Mouse (Mus musculus) neural tube, embryonic 13.5 days (tissue): ENCODE measurements around the gene Tldc1. TPM values are rescaled to one million over a fixed set of nuclear protein-coding genes. Genes with fewer than 3 reads are reported as not detected.

Experiments
- ATAC-seq: fragments of 200-750 bp; cut with Nextera tagmentation; 2 replicates; pipeline ENCODE4 v1.8.0; 2017; ENCODE audit warnings: low read depth, mild to moderate bottlenecking, moderate TSS enrichment, moderate library complexity
- H3K27ac ChIP-seq: fragments of 300-500 bp; sonication (generic); replicated peaks from 2 replicates; pipeline ENCODE4 v1.5.1; 2015; ENCODE audit warnings: moderate library complexity, mild to moderate bottlenecking, inconsistent platforms
- H3K27me3 ChIP-seq: fragments of 300-500 bp; sonication (generic); 2 replicates; pipeline ENCODE4 v1.6.1; 2015; ENCODE audit warnings: mild to moderate bottlenecking, inconsistent platforms
- H3K36me3 ChIP-seq: fragments of 300-500 bp; sonication (generic); 2 replicates; pipeline ENCODE4 v1.6.1; 2015; ENCODE audit warnings: mild to moderate bottlenecking, inconsistent platforms
- H3K4me1 ChIP-seq: fragments of 300-500 bp; sonication (generic); replicated peaks from 2 replicates; pipeline ENCODE4 v1.6.1; 2015; ENCODE audit warnings: inconsistent platforms
- H3K4me2 ChIP-seq: fragments of 300-500 bp; sonication (generic); 2 replicates; pipeline ENCODE4 v1.6.1; 2015; ENCODE audit warnings: inconsistent platforms, mild to moderate bottlenecking, moderate library complexity
- H3K4me3 ChIP-seq: fragments of 300-500 bp; sonication (generic); 2 replicates; pipeline ENCODE4 v1.5.1; 2015; ENCODE audit warnings: mild to moderate bottlenecking, inconsistent platforms
- H3K9ac ChIP-seq: fragments of 300-500 bp; sonication (generic); 2 replicates; pipeline ENCODE4 v1.6.1; 2015; ENCODE audit warnings: moderate library complexity, mild to moderate bottlenecking, inconsistent platforms
- H3K9me3 ChIP-seq: fragments of 300-500 bp; sonication (generic); 2 replicates; pipeline ENCODE4 v1.6.1; 2016; ENCODE audit warnings: inconsistent platforms
- WGBS: fragments of 180-500 bp; shearing (Covaris S2); methylation state at CpG from one replicate; pipeline ENCODE4 v1.1.7; 2015; 5-methylcytosine and 5-hydroxymethylcytosine counted together
- polyA plus RNA-seq: library from polyadenylated mRNA; unstranded; fragments of >200 nt; fragmentation: Nextera tagmentation; extraction: Ambion mirVana; gene quantifications from 2 replicates; pipeline ENCODE4 v1.2.1, GENCODE M21; 2015

Tldc1 gene
- polyA plus RNA-seq, 1 experiment from 2014 or later: 14.6 TPM

DNA sequence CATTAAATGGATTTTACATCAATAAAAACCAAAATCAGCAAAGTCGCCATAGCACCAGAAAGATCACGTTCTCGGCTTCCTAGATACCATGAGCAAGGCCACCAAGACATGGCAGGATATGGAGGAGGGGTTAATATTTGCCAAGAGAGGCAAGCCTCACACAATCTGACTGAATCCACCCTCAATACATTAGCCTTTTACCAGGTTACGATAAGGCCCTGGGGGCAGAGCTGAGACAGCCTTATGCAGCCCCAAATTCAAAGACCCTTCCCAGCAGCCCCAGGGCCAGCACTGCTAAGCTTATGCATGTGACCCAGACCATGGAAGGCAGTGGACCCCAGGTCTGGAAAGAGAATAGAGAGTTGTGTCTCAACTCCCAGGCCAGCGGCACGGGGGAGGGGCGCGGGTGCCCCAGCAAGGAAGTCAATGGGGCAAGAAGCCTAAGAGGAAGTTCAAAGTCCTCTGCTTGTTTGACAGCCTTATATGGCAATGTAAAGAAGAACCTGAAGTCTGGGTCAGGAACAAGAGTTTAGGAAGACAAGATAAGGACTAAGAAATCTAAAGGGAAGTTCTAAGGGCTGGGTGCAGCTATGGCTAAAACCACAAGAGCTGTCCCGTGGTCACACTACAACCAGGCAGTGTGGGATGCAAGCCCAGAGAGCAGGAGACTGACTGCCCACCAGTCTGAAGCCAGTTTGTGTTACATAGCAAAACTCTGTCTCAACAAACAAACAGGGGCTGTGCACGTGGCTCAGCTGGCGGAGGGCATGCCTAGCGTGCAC is 34.6 kb upstream of the Tldc1 start:
- no peaks in the 10 kb centered on the region for H3K27me3 ChIP-seq
- H3K9ac ChIP-seq: no peak overlapping the region
- no peak for ATAC-seq
- 77% methylated on average over 12 of the region's 12 CpGs for WGBS
- peaks cover 69% of the 10 kb centered on the region for H3K4me1 ChIP-seq
- H3K4me2 ChIP-seq: no peak overlapping the region
- no peaks in the 10 kb centered on the region for H3K9me3 ChIP-seq
- 0 out of 2 replicates have a peak overlapping the region, but pooled peaks have one; percentile 33 for H3K27ac ChIP-seq
- no peak overlapping the region for H3K4me3 ChIP-seq
- H3K36me3 ChIP-seq: peaks cover 26% of the 10 kb centered on the region; the same call in 1 of the 2 replicates

DNA sequence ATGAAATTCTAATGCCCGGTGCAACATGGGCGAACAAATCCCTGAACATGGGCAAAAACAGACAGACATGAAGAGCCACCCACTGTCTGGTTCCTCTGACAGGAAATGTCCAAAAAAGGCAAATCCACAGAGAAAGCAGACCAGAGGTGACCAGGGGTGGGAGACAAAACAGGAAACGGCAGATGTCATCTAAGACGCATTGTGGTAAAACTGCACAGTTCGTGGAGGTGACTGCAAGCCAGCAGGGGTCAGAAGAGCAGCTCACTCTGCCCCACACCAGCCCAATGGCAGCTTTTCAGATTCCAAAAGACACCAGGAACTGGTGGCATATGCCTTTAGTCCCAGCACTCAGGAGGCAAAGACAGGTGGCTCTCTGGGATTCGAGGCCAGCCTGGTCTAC is 33.7 kb upstream of the Tldc1 start:
- Histone ChIP-seq H3K9ac (no peak overlapping the region), H3K27ac (0 out of 2 replicates have a peak overlapping the region, but pooled peaks have one; percentile 73), H3K4me1 (peaks cover 68% of the 10 kb centered on the region), H3K4me2 (no peak overlapping the region), H3K36me3 (peaks cover 32% of the 10 kb centered on the region; the same call in 1 of the 2 replicates), H3K9me3 (no peaks in the 10 kb centered on the region), H3K4me3 (no peak overlapping the region), H3K27me3 (no peaks in the 10 kb centered on the region)
- ATAC-seq: no peak
- 58% methylated on average over 6 of the region's 6 CpGs for whole genome bisulfite sequencing

DNA sequence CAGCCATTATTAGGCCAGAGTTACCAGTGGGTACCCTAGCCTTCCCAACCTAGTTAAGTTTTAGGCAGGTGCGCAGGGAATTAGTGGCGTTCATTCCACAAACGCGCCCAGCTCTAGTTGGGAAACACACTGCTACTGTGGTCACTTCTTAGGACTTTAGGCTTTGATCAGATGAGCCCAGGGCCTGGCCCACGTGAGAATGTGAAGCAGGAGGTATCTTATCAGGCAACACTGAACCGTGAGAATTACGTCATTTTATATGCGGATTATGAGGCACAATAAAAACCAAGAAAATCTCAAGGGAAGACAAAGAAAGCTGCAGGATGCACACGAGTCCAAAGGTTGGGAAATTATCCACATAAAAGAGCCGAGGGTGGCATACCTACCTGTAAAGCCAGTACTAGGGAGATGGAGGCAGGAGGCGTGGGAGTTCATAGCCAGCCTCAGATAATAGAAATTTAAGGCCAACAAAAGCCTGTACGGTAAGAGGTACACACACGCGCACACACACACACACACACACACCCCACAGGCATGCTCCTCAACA is 32.8 kb upstream of the Tldc1 start:
- H3K36me3 ChIP-seq: peaks cover 29% of the 10 kb centered on the region; the same call in 1 of the 2 replicates
- 73% methylated on average over 14 of the region's 14 CpGs for WGBS
- H3K27me3 ChIP-seq: no peaks in the 10 kb centered on the region
- peak overlapping the region; percentile 73 for H3K27ac ChIP-seq
- no peaks in the 10 kb centered on the region for H3K9me3 ChIP-seq
- no peak overlapping the region for H3K4me2 ChIP-seq
- no peak for ATAC-seq
- peaks cover 70% of the 10 kb centered on the region for H3K4me1 ChIP-seq
- H3K9ac ChIP-seq: no peak overlapping the region
- H3K4me3 ChIP-seq: no peak overlapping the region

DNA sequence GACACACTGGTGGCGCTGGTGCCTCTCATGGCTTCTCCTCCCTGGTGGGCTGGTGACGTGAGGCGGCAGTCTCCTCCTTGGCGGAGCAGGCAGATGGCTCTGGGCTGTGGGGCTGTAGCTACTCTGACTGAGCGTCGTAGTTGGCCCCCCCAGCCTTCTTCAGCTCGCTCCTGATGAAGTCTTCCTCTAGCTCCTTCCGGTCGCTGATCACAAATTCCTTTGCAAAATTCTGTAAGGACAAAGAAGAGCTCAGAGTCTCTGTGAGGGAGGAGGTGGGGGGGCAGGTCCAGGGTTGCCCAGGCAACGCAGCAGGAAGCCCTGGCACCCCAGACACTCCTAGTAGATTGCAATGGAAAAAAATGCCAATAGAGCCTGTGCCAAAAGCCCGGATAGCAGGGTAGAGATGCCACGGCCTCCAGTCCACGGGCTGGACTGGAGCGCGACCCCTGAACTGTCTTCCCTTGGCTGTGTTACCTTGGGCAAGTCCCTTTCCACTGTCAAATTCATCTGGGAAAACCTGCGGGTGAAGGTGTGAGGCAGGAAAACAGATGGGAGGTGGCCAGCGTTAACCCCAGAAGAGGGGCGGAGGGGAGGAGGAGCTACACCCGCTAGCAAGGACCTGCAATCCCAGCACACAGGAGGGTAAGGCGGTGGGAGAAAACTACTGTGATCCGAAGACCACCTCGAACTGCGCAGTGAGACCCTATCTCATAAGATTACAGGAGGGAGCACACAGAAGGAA is 32.1 kb upstream of the Tldc1 start:
- Histone ChIP-seq H3K9ac (0 out of 2 replicates have a peak overlapping the region, but pooled peaks have one; percentile 8), H3K27ac (peak overlapping the region; percentile 73), H3K9me3 (no peaks in the 10 kb centered on the region), H3K27me3 (no peaks in the 10 kb centered on the region), H3K4me3 (no peak overlapping the region), H3K4me2 (no peak overlapping the region), H3K36me3 (peaks cover 28% of the 10 kb centered on the region; the same call in 1 of the 2 replicates), H3K4me1 (peaks cover 77% of the 10 kb centered on the region)
- WGBS: 50% methylated on average over 23 of the region's 23 CpGs
- peak; percentile 64; the same call in 1 of the 2 replicates for ATAC-seq

DNA sequence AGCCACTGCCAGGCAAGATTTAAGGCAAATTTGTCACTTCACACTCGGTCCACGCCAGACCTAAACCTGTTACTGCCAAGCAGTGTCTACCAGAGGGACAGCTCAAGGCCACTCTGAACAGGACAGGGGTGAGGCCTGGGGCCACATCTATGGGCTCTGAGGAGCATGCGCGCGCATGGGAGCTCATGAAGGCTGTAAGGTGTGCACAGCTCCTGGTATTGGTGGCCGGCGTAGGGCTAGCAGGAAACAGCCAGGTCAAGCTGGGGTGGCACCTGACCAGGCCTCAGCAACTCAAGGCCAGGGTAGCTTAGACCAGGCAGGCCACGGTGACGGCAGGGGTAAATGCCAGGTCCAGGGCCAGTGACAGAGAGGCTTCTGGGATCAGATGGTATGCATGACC is 31.4 kb upstream of the Tldc1 start:
- Histone ChIP-seq H3K9me3 (no peaks in the 10 kb centered on the region), H3K27me3 (no peaks in the 10 kb centered on the region), H3K4me3 (no peak overlapping the region), H3K36me3 (peaks cover 24% of the 10 kb centered on the region; the same call in 1 of the 2 replicates), H3K9ac (0 out of 2 replicates have a peak overlapping the region, but pooled peaks have one; percentile 8), H3K27ac (peak overlapping the region; percentile 73), H3K4me1 (peaks cover 78% of the 10 kb centered on the region), H3K4me2 (no peak overlapping the region)
- 89% methylated on average over 9 of the region's 9 CpGs for WGBS
- peak; percentile 13; the same call in 1 of the 2 replicates for ATAC-seq

DNA sequence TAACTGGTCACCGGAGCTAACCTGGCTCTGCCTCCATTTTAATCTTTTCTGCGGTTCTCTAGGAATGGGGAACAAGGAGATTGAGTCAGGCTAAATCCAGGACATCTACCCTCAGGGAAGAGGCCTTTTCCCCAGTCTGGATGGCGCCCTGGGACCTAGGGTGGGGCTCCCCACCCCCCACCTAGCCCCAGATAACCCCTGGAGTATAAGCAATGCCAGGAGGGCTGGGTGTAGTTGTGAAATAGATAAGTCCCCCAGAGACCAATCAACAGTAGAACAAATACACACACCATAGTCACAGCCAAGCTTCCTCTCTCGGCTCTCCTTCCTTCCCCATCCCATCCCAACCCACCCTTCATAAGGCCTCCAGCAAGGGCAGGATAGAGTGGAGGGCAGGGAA is 29.5 kb upstream of the Tldc1 start:
- H3K4me2 ChIP-seq: no peak overlapping the region
- H3K27ac ChIP-seq: no peak overlapping the region
- H3K36me3 ChIP-seq: peaks cover 24% of the 10 kb centered on the region; the same call in 1 of the 2 replicates
- peaks cover 59% of the 10 kb centered on the region for H3K4me1 ChIP-seq
- H3K27me3 ChIP-seq: no peaks in the 10 kb centered on the region
- no peak for ATAC-seq
- no peak overlapping the region for H3K4me3 ChIP-seq
- H3K9ac ChIP-seq: no peak overlapping the region
- 83% methylated on average over 4 of the region's 4 CpGs for WGBS
- H3K9me3 ChIP-seq: no peaks in the 10 kb centered on the region

DNA sequence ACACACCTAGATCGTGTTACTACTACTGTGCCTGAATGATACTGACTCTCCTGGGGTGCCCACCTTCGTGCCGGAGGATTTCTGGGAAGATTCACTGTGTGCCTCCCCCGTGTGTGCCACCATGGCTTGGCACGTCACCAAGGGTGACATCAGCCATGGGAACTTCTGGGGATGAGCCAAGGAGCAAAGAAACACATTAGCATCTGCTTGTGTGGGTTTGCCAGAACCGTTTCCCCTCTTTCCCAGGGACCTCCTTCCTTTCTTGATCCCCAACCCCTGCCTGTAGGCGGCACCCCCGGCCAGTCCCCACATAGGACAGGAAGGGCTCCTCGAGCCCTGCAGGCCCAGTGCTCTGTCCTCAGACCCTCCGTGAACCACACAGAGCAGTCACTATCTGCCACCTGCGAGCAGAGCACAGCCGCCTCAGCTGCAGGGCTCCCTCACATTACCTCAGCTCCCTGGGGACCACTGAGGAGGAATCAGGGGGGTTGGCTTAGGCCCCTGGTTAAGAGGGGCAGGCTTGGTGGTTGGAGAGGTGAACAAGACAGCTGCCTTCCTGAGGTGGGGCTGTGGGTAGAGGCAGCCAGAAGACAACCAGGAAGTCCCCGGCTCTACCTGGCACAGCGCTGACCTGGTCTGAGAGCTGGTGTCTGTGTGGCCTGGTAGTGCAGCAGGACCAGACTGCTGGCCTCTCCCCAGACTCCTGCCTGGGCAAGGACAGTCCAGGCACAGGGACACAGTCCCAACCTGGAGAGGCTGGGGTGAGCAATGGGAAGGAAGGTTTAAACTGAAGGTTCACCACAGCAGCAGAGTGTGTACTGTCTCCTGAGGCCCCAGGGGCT is 28.4 kb upstream of the Tldc1 start:
- Histone ChIP-seq H3K9me3 (no peaks in the 10 kb centered on the region), H3K4me2 (no peak overlapping the region), H3K4me1 (peaks cover 48% of the 10 kb centered on the region), H3K36me3 (peaks cover 24% of the 10 kb centered on the region; the same call in 1 of the 2 replicates), H3K27ac (peak overlapping the region; percentile 71), H3K9ac (peak overlapping the region; percentile 18; the same call in 1 of the 2 replicates), H3K27me3 (no peaks in the 10 kb centered on the region), H3K4me3 (no peak overlapping the region)
- ATAC-seq: peak; percentile 60
- 56% methylated on average over 14 of the region's 14 CpGs for WGBS

DNA sequence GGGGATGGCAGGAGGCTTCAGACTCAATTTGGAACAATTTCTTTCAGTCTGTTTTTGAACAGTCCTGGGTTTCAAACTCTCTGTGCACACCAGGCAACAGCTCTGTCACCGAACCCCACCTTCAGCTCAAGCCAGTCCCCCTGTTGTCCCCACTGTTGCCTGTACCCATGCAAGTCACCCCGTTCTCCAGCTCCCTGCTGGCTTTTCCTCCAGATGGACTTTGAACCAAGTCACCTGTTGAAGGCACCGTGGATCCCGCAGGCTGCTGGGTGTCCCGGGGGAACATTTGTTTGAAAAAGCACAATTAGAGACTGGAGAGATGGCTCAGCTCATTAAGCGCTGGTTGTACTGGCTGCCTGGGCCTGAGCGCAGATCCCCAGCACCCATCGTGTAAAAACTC is 27.1 kb upstream of the Tldc1 start:
- Histone ChIP-seq H3K27me3 (no peaks in the 10 kb centered on the region), H3K9ac (no peak overlapping the region), H3K4me2 (no peak overlapping the region), H3K27ac (peak overlapping the region; percentile 46; the same call in 1 of the 2 replicates), H3K9me3 (no peaks in the 10 kb centered on the region), H3K36me3 (peaks cover 24% of the 10 kb centered on the region; the same call in 1 of the 2 replicates), H3K4me3 (no peak overlapping the region), H3K4me1 (peaks cover 47% of the 10 kb centered on the region)
- 52% methylated on average over 8 of the region's 8 CpGs for WGBS
- ATAC-seq: no peak

DNA sequence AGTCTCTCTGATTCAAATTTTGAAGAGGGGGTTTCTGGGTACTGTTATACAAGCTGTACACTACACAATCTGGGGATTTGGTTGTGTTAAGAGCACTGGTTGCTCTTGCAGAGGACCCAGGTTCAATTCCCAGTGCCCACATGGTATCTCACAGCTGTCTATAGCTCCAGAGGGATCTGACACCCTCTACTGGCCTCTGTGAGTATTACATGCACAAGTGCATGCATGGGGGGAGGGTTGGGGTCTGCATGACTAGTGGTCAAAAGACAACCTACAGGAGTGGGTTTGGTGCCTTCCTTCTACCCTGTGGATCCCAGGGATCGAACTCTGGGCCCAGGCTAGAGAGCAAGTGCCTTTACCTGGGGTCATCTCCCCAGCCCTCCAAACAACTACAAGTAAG is 24.4 kb upstream of the Tldc1 start:
- Histone ChIP-seq H3K36me3 (peaks cover 3% of the 10 kb centered on the region; the same call in 1 of the 2 replicates), H3K27ac (no peak overlapping the region), H3K27me3 (no peaks in the 10 kb centered on the region), H3K9me3 (no peaks in the 10 kb centered on the region), H3K4me2 (no peak overlapping the region), H3K4me3 (no peak overlapping the region), H3K4me1 (peaks cover 62% of the 10 kb centered on the region), H3K9ac (no peak overlapping the region)
- no peak for ATAC-seq
- WGBS: 92% methylated on average over 1 of the region's 1 CpGs

DNA sequence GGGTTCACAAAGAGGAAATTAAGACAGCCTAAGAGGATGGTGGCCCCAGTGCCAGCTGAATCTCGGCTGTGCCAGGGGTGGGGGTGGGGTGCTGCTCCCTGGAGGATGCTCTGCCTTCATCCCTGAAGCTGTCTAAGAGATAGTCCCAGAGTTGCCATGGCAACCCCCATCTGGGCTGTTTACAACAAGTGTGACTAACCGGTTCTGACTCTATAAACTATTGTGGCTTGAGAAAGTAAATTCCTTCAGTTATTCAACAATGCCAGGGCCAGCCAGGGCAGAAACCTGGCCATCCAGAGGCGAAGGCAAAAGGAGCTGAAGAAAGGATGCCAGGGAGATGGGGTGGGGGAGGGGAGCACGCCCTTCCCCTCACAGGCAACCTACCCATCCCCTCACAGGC is 23.0 kb upstream of the Tldc1 start:
- Histone ChIP-seq H3K36me3 (no peaks in the 10 kb centered on the region), H3K27ac (peak overlapping the region; percentile 52), H3K27me3 (no peaks in the 10 kb centered on the region), H3K4me3 (no peak overlapping the region), H3K4me1 (peaks cover 53% of the 10 kb centered on the region), H3K9me3 (no peaks in the 10 kb centered on the region), H3K9ac (peak overlapping the region; percentile 35; the same call in 1 of the 2 replicates), H3K4me2 (no peak overlapping the region)
- 3% methylated on average over 4 of the region's 4 CpGs for WGBS
- no peak for ATAC-seq

DNA sequence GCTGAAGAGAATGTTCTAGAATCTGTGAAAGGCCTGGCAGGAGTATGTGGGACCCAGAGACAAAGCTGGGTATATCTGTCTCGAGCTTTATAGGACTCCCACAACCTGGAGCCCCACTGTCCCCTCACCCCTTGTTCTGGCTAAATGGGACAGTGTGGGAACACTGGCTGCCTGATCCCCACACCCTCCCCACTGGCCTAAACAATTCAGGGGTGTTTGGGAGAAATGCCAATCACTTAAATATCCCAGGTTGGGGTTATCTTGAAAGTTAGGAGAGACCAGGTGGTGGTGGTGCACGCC is 20.7 kb upstream of the Tldc1 start:
- ATAC-seq: no peak
- H3K9me3 ChIP-seq: no peaks in the 10 kb centered on the region
- peak overlapping the region; percentile 88 for H3K27ac ChIP-seq
- H3K36me3 ChIP-seq: no peaks in the 10 kb centered on the region
- peaks cover 43% of the 10 kb centered on the region for H3K4me1 ChIP-seq
- no peaks in the 10 kb centered on the region for H3K27me3 ChIP-seq
- no peak overlapping the region for H3K9ac ChIP-seq
- peak overlapping the region; percentile 40 for H3K4me2 ChIP-seq
- 57% methylated on average over 2 of the region's 2 CpGs for WGBS
- H3K4me3 ChIP-seq: no peak overlapping the region
